Mouse (Mus musculus) intestine, embryonic 14.5 days (tissue): ENCODE measurements around the gene Tfr2. TPM values are rescaled to one million over a fixed set of nuclear protein-coding genes. Genes with fewer than 3 reads are reported as not detected.

Experiments
- ATAC-seq: fragments of 200-750 bp; cut with Nextera tagmentation; replicated peaks from 2 replicates; pipeline ENCODE4 v1.8.0; 2017; ENCODE audit warnings: low read depth, moderate number of reproducible peaks, moderate TSS enrichment, moderate library complexity; ENCODE audit not compliant: low FRiP score, low TSS enrichment
- DNase-seq: peaks from one replicate; pipeline ENCODE4 v3.0.0-alpha.2; 2018; ENCODE audit warnings: low spot score
- H3K27ac ChIP-seq: fragments of 300-500 bp; sonication (generic); 2 replicates; pipeline ENCODE4 v1.5.1; 2014; ENCODE audit warnings: low read depth, mild to moderate bottlenecking, control low read depth
- H3K27me3 ChIP-seq: fragments of 300-500 bp; sonication (generic); replicated peaks from 2 replicates; pipeline ENCODE4 v1.6.1; 2014; ENCODE audit warnings: low read length, control low read depth; ENCODE audit not compliant: control insufficient read depth, insufficient read depth
- H3K36me3 ChIP-seq: fragments of 300-500 bp; sonication (generic); 2 replicates; pipeline ENCODE4 v1.6.1; 2014; ENCODE audit warnings: low read length, control low read depth; ENCODE audit not compliant: control insufficient read depth, insufficient read depth
- H3K4me1 ChIP-seq: fragments of 300-500 bp; sonication (generic); replicated peaks from 2 replicates; pipeline ENCODE4 v1.6.1; 2014; ENCODE audit warnings: low read length, control low read depth, mixed read lengths; ENCODE audit not compliant: control insufficient read depth, insufficient read depth
- H3K4me2 ChIP-seq: fragments of 300-500 bp; sonication (generic); 2 replicates; pipeline ENCODE4 v1.6.1; 2014; ENCODE audit warnings: low read length
- H3K4me3 ChIP-seq: fragments of 300-500 bp; sonication (generic); 2 replicates; pipeline ENCODE4 v1.5.1; 2014; ENCODE audit warnings: low read depth, low read length, control low read depth, mixed read lengths
- H3K9ac ChIP-seq: fragments of 300-500 bp; sonication (generic); 2 replicates; pipeline ENCODE4 v1.6.1; 2014; ENCODE audit warnings: mild to moderate bottlenecking, low read length
- H3K9me3 ChIP-seq: fragments of 300-500 bp; sonication (generic); 2 replicates; pipeline ENCODE4 v1.6.1; 2016; ENCODE audit warnings: low read length, control low read depth; ENCODE audit not compliant: control insufficient read depth
- WGBS: fragments of 180-500 bp; shearing (Covaris S2); extraction: QIAGEN DNeasy Blood & Tissue Kit; methylation state at CpG from one replicate; pipeline ENCODE4 v1.1.7; 2014; 5-methylcytosine and 5-hydroxymethylcytosine counted together
- polyA plus RNA-seq: library from polyadenylated mRNA; unstranded; fragments of >200 nt; fragmentation: Nextera tagmentation; extraction: Ambion mirVana; gene quantifications from 2 replicates; pipeline ENCODE4 v1.2.1, GENCODE M21; 2014

The Tfr2 gene
- polyA plus RNA-seq, 1 experiment from 2014 or later, result 0.34 TPM

DNA sequence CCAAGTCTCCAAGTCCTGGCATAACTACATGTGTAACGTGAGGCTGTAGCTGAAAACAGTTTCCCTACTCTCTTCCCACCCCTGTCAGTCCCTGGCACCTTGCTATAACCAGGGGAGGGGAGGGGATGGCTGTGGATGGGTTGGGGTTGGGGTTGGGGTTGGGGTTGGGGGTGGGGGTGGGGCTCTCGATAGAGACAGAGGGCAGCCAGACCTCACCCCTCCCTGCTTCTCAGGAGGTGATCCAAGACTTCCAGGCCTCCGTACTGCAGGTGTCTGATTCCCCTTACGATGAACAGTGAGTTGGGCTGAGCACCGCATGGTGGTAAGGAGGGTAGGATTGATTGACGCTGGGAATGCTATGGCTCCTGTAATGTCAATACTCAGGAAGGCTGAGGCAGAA is 3.9 kb upstream of the Tfr2 start:
- Histone ChIP-seq H3K4me1 (0 out of 2 replicates have a peak, but pooled peaks cover 2% of the 10 kb centered on the region), H3K4me2 (no peak overlapping the region), H3K9ac (no peak overlapping the region), H3K27me3 (no peaks in the 10 kb centered on the region), H3K27ac (no peak overlapping the region), H3K36me3 (no peaks in the 10 kb centered on the region), H3K9me3 (no peaks in the 10 kb centered on the region), H3K4me3 (no peak overlapping the region)
- no peak for ATAC-seq
- no peak for DNase-seq
- 72% methylated on average over 6 of the region's 6 CpGs for WGBS

DNA sequence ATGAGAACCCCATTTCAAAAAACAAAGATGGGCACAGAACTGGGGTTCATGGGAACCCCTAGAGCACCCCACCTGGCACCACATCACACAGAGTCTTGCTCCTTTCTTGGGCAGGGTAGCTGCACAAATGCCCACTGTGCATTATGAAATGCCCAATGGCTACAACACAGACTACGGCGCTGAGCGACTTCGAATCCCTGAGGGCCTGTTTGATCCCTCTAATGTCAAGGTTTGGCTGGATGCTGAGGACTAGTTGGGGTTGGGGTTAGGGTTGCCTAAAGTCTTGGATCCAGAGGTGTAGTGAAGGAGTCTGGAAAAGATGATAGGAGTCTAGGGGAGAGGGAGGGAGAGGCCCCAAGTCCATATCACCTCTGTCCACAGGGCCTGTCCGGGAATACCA is 3.2 kb upstream of the Tfr2 start:
- Histone ChIP-seq H3K27me3 (no peaks in the 10 kb centered on the region), H3K4me2 (no peak overlapping the region), H3K4me1 (0 out of 2 replicates have a peak, but pooled peaks cover 2% of the 10 kb centered on the region), H3K9me3 (no peaks in the 10 kb centered on the region), H3K9ac (no peak overlapping the region), H3K36me3 (no peaks in the 10 kb centered on the region), H3K27ac (no peak overlapping the region), H3K4me3 (no peak overlapping the region)
- DNase-seq (no peak), ATAC-seq (no peak)
- WGBS, result 92% methylated on average over 5 of the region's 5 CpGs

DNA sequence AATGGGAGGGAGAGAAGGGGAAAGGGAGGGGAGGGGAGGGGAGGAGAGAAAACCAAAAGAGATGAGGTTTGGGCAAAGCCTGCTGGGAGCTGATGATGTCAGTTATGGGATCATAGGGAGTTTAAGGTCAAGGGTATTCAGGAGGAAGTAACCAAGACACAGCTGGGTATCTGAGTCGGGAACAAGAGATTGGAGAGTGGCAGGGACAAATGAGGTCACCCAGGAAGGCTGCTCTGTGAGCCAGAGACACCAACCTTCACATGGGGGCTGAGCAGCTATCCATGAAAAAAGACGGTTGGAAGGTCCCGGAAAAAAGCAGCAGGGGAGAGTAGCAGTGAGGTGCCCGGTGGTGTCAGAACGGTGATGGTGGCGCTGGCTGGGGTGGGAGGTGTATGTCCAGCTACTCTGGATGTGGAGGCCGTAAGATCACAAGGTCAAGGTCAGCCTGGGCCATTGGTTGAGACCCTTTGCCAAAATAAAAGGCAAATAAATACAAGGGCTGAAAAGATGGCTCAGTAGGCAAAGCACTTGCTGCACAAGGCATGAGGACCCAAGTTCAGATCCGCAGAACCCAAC is 1.3 kb upstream of the Tfr2 start:
- Histone ChIP-seq H3K4me1 (0 out of 2 replicates have a peak, but pooled peaks cover 2% of the 10 kb centered on the region), H3K4me2 (no peak overlapping the region), H3K4me3 (no peak overlapping the region), H3K36me3 (no peaks in the 10 kb centered on the region), H3K9me3 (no peaks in the 10 kb centered on the region), H3K9ac (no peak overlapping the region), H3K27me3 (no peaks in the 10 kb centered on the region), H3K27ac (no peak overlapping the region)
- DNase-seq, result no peak
- WGBS, result 83% methylated on average over 8 of the region's 8 CpGs
- ATAC-seq, result no peak

GRCm38 (mm10) chr5:137569031-137569430 is 609 bp upstream of the Tfr2 start:
- 66% methylated on average over 12 of the region's 12 CpGs for WGBS
- Histone ChIP-seq H3K4me3 (no peak overlapping the region), H3K36me3 (no peaks in the 10 kb centered on the region), H3K9me3 (no peaks in the 10 kb centered on the region), H3K9ac (no peak overlapping the region), H3K27ac (no peak overlapping the region), H3K4me2 (no peak overlapping the region), H3K27me3 (no peaks in the 10 kb centered on the region), H3K4me1 (0 out of 2 replicates have a peak, but pooled peaks cover 2% of the 10 kb centered on the region)
- DNase-seq, result no peak
- ATAC-seq, result no peak

DNA sequence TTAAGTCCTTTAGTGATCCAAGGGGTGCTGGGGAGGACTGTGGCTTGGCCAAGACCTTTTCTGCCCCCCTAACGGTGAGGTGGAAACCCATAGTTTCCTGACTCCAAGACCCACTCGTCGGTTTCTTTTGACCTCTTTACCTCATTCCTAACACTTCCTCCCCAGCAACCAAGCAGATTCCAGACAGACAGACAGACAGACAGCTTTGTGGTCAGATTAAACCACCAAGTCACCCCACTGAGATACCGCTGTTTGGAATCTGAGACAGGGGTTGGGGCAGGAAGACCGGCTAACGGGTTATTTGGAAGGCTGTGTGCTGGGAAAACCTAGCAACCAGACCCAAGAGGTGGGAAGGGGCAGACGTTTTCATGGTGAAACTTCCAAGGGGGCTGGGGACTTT is 541 bp downstream of the Tfr2 start:
- H3K9me3 ChIP-seq, result no peaks in the 10 kb centered on the region
- WGBS, result 52% methylated on average over 7 of the region's 7 CpGs

GRCm38 (mm10) chr5:137570691-137571586 is 1.3 kb downstream of the Tfr2 start:
- DNase-seq (no peak), ATAC-seq (no peak)
- Histone ChIP-seq H3K27me3 (peaks cover 5% of the 10 kb centered on the region; the same call in 1 of the 2 replicates), H3K4me3 (no peak overlapping the region), H3K9ac (no peak overlapping the region), H3K27ac (no peak overlapping the region), H3K4me1 (0 out of 2 replicates have a peak, but pooled peaks cover 2% of the 10 kb centered on the region), H3K4me2 (no peak overlapping the region), H3K36me3 (no peaks in the 10 kb centered on the region), H3K9me3 (no peaks in the 10 kb centered on the region)
- 77% methylated on average over 17 of the region's 17 CpGs for WGBS

More for the DNA sequence above, 541 bp downstream of the Tfr2 start:
- Histone ChIP-seq H3K4me1 (0 out of 2 replicates have a peak, but pooled peaks cover 2% of the 10 kb centered on the region), H3K27ac (no peak overlapping the region), H3K9ac (no peak overlapping the region), H3K27me3 (peaks cover 5% of the 10 kb centered on the region; the same call in 1 of the 2 replicates), H3K4me3 (no peak overlapping the region), H3K4me2 (no peak overlapping the region), H3K36me3 (no peaks in the 10 kb centered on the region)
- ATAC-seq (no peak), DNase-seq (no peak)

GRCm38 (mm10) chr5:137574470-137574901 is 4.8 kb downstream of the Tfr2 start:
- Histone ChIP-seq H3K27me3 (peaks cover 5% of the 10 kb centered on the region; the same call in 1 of the 2 replicates), H3K27ac (no peak overlapping the region), H3K36me3 (no peaks in the 10 kb centered on the region), H3K4me2 (peak overlapping the region; percentile 47), H3K4me1 (0 out of 2 replicates have a peak, but pooled peaks cover under 1% of the 10 kb centered on the region), H3K9me3 (no peaks in the 10 kb centered on the region), H3K4me3 (peak overlapping the region; percentile 18), H3K9ac (no peak overlapping the region)
- whole genome bisulfite sequencing, result 8% methylated on average over 26 of the region's 27 CpGs
- ATAC-seq, result no peak; the same call in 1 of the 2 replicates
- DNase-seq, result no peak

DNA sequence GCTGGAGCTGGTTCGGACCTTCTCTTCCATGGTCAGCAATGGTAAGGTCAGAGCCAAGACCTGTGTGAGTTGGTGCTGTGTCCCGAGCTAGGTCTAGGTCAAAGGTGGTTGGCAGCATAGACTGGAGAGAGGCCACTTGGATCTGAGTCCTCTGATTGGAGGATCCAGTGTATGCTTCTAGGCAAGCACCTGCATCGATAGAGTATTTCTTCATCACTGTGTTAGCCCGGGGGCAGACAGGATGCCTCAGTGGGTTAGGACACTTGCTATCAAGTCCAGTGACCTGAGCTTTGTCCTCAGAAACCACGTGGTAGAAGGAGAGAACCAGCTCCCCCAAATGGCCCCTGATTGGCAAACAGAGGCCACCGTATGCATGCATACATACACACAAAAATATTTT is 10.6 kb downstream of the Tfr2 start:
- Histone ChIP-seq H3K9ac (no peak overlapping the region), H3K4me2 (no peak overlapping the region), H3K4me1 (no peaks in the 10 kb centered on the region), H3K4me3 (no peak overlapping the region), H3K9me3 (no peaks in the 10 kb centered on the region), H3K36me3 (no peaks in the 10 kb centered on the region), H3K27ac (no peak overlapping the region), H3K27me3 (peaks cover 9% of the 10 kb centered on the region)
- no peak for DNase-seq
- no peak for ATAC-seq
- WGBS, result 75% methylated on average over 6 of the region's 6 CpGs
